Mouse (Mus musculus): ENCODE data around the gene Mecr. TPM values are rescaled to one million over a fixed set of nuclear protein-coding genes. Genes with fewer than 3 reads are reported as not detected.
A peak's percentile ranks its signal among the peaks of the same experiment; 100 is the strongest.

Gene Mecr
- 38.6 TPM for polyA plus RNA-seq (2012; fragmentation: generic; extraction: Trizol)

- H3K79me2 ChIP-seq (ENCODE audit: control insufficient read depth, insufficient read depth) = peaks cover 12% of the 10 kb centered on the region
- no peaks in the 10 kb centered on the region for H3K36me3 ChIP-seq (ENCODE audit: control insufficient read depth, insufficient read depth)
- peak; percentile 87 for TF ChIP-seq POLR2AphosphoS2 (IDR thresholded peaks at IDR 0.05; ENCODE audit: insufficient read length, low read depth)
- TF ChIP-seq MYOG (IDR thresholded peaks at IDR 0.05; ENCODE audit: control insufficient read depth in 1 of 3, insufficient read depth in 1 of 3, insufficient read length in 2 of 3, low read depth in 2 of 3) = peak in 1 of 3 experiments; percentile 17
- no peak for TF ChIP-seq MAX (IDR thresholded peaks at IDR 0.05; ENCODE audit: low read depth)
- TF ChIP-seq USF1 (IDR thresholded peaks at IDR 0.05; ENCODE audit: low read depth) = peak; percentile 40
- TF ChIP-seq REST (IDR thresholded peaks at IDR 0.05; ENCODE audit: insufficient read depth, insufficient read length) = no peak
- TF ChIP-seq TCF3 (IDR thresholded peaks at IDR 0.05; ENCODE audit: insufficient read length, low read depth) = no peak
- TF ChIP-seq MYOD1 (IDR thresholded peaks at IDR 0.05; ENCODE audit: control insufficient read depth in 1 of 3, insufficient read length in 2 of 3, low read depth in 2 of 3) = no peak
- TF ChIP-seq SRF (IDR thresholded peaks at IDR 0.05; ENCODE audit: control insufficient read depth, insufficient read length, low read depth) = peak; percentile 75
- peak; percentile 85 for TF ChIP-seq POLR2A (IDR thresholded peaks at IDR 0.05; ENCODE audit: insufficient read length, low read depth)
- no peak for TF ChIP-seq E2F4 (IDR thresholded peaks at IDR 0.05; ENCODE audit: insufficient read depth)
- no peak for TF ChIP-seq TCF12 (IDR thresholded peaks at IDR 0.05; ENCODE audit: insufficient read depth, poor library complexity, severe bottlenecking)
- TF ChIP-seq CEBPB (IDR thresholded peaks at IDR 0.05; ENCODE audit: insufficient read depth, poor library complexity, severe bottlenecking) = no peak
- H3ac ChIP-seq (ENCODE audit: control insufficient read depth, insufficient read length) = peak within 1 kb of the TSS; percentile 55
- H3K4me2 ChIP-seq (ENCODE audit: low read depth) = peak within 1 kb of the TSS; percentile 80
- peaks cover 7% of the 10 kb centered on the region for H3K27me3 ChIP-seq (ENCODE audit: control insufficient read depth, insufficient read depth, insufficient read length)
- peak within 1 kb of the TSS; percentile 69 for H3K4me3 ChIP-seq
Measured at GRCm38 (mm10) chr4:131843290-131843743, at the start of gene Mecr. Gene Mecr (plus strand): TSS chr4:131843470.

GRCm38 (mm10) chr4:131796312-131797080 lies 46.8 kb upstream of the Mecr start:
- no peak overlapping the region for H3ac ChIP-seq (ENCODE audit: control insufficient read depth, insufficient read length)
- H3K79me2 ChIP-seq (ENCODE audit: control insufficient read depth, insufficient read depth) = no peaks in the 10 kb centered on the region
- H3K27me3 ChIP-seq (ENCODE audit: control insufficient read depth, insufficient read depth, insufficient read length) = peaks cover 46% of the 10 kb centered on the region
- H3K4me3 ChIP-seq = no peak overlapping the region
- no peak for TF ChIP-seq REST (IDR thresholded peaks at IDR 0.05; ENCODE audit: insufficient read depth, insufficient read length)
- no peak for TF ChIP-seq TCF12 (IDR thresholded peaks at IDR 0.05; ENCODE audit: insufficient read depth, poor library complexity, severe bottlenecking)
- TF ChIP-seq E2F4 (IDR thresholded peaks at IDR 0.05; ENCODE audit: insufficient read depth) = no peak
- no peak for TF ChIP-seq MAX (IDR thresholded peaks at IDR 0.05; ENCODE audit: low read depth)
- no peak for TF ChIP-seq MYOD1 (IDR thresholded peaks at IDR 0.05; ENCODE audit: control insufficient read depth in 1 of 3, insufficient read length in 2 of 3, low read depth in 2 of 3)
- no peak for TF ChIP-seq TCF3 (IDR thresholded peaks at IDR 0.05; ENCODE audit: insufficient read length, low read depth)
- no peak for TF ChIP-seq POLR2AphosphoS2 (IDR thresholded peaks at IDR 0.05; ENCODE audit: insufficient read length, low read depth)
- no peak for TF ChIP-seq CEBPB (IDR thresholded peaks at IDR 0.05; ENCODE audit: insufficient read depth, poor library complexity, severe bottlenecking)
- TF ChIP-seq USF1 (IDR thresholded peaks at IDR 0.05; ENCODE audit: low read depth) = no peak
- no peak overlapping the region for H3K4me2 ChIP-seq (ENCODE audit: low read depth)
- no peaks in the 10 kb centered on the region for H3K36me3 ChIP-seq (ENCODE audit: control insufficient read depth, insufficient read depth)

GRCm38 (mm10) chr4:131797483-131797882 lies 45.8 kb upstream of the Mecr start:
- no peaks in the 10 kb centered on the region for H3K79me2 ChIP-seq (ENCODE audit: control insufficient read depth, insufficient read depth)
- H3K4me2 ChIP-seq (ENCODE audit: low read depth) = no peak overlapping the region
- peaks cover 46% of the 10 kb centered on the region for H3K27me3 ChIP-seq (ENCODE audit: control insufficient read depth, insufficient read depth, insufficient read length)
- TF ChIP-seq E2F4 (IDR thresholded peaks at IDR 0.05; ENCODE audit: insufficient read depth) (no peak), POLR2A (IDR thresholded peaks at IDR 0.05; ENCODE audit: insufficient read length, low read depth) (no peak), MYOD1 (IDR thresholded peaks at IDR 0.05; ENCODE audit: control insufficient read depth in 1 of 3, insufficient read length in 2 of 3, low read depth in 2 of 3) (no peak), POLR2AphosphoS2 (IDR thresholded peaks at IDR 0.05; ENCODE audit: insufficient read length, low read depth) (no peak), USF1 (IDR thresholded peaks at IDR 0.05; ENCODE audit: low read depth) (no peak), CEBPB (IDR thresholded peaks at IDR 0.05; ENCODE audit: insufficient read depth, poor library complexity, severe bottlenecking) (no peak), MYOG (IDR thresholded peaks at IDR 0.05; ENCODE audit: control insufficient read depth in 1 of 3, insufficient read depth in 1 of 3, insufficient read length in 2 of 3, low read depth in 2 of 3) (no peak), TCF3 (IDR thresholded peaks at IDR 0.05; ENCODE audit: insufficient read length, low read depth) (no peak), TCF12 (IDR thresholded peaks at IDR 0.05; ENCODE audit: insufficient read depth, poor library complexity, severe bottlenecking) (no peak)
- no peak overlapping the region for H3ac ChIP-seq (ENCODE audit: control insufficient read depth, insufficient read length)
- H3K36me3 ChIP-seq (ENCODE audit: control insufficient read depth, insufficient read depth) = no peaks in the 10 kb centered on the region
- H3K4me3 ChIP-seq = no peak overlapping the region

GRCm38 (mm10) chr4:131797920-131798319 lies 45.4 kb upstream of the Mecr start:
- no peaks in the 10 kb centered on the region for H3K36me3 ChIP-seq (ENCODE audit: control insufficient read depth, insufficient read depth)
- no peak for TF ChIP-seq TCF3 (IDR thresholded peaks at IDR 0.05; ENCODE audit: insufficient read length, low read depth)
- no peak for TF ChIP-seq MYOG (IDR thresholded peaks at IDR 0.05; ENCODE audit: control insufficient read depth in 1 of 3, insufficient read depth in 1 of 3, insufficient read length in 2 of 3, low read depth in 2 of 3)
- TF ChIP-seq POLR2AphosphoS2 (IDR thresholded peaks at IDR 0.05; ENCODE audit: insufficient read length, low read depth) = no peak
- no peak for TF ChIP-seq USF1 (IDR thresholded peaks at IDR 0.05; ENCODE audit: low read depth)
- no peak for TF ChIP-seq MAX (IDR thresholded peaks at IDR 0.05; ENCODE audit: low read depth)
- no peak for TF ChIP-seq TCF12 (IDR thresholded peaks at IDR 0.05; ENCODE audit: insufficient read depth, poor library complexity, severe bottlenecking)
- no peak for TF ChIP-seq CEBPB (IDR thresholded peaks at IDR 0.05; ENCODE audit: insufficient read depth, poor library complexity, severe bottlenecking)
- TF ChIP-seq POLR2A (IDR thresholded peaks at IDR 0.05; ENCODE audit: insufficient read length, low read depth) = no peak
- no peak for TF ChIP-seq SRF (IDR thresholded peaks at IDR 0.05; ENCODE audit: control insufficient read depth, insufficient read length, low read depth)
- TF ChIP-seq E2F4 (IDR thresholded peaks at IDR 0.05; ENCODE audit: insufficient read depth) = no peak
- no peak for TF ChIP-seq REST (IDR thresholded peaks at IDR 0.05; ENCODE audit: insufficient read depth, insufficient read length)
- no peak overlapping the region for H3ac ChIP-seq (ENCODE audit: control insufficient read depth, insufficient read length)
- H3K27me3 ChIP-seq (ENCODE audit: control insufficient read depth, insufficient read depth, insufficient read length) = peaks cover 46% of the 10 kb centered on the region
- no peaks in the 10 kb centered on the region for H3K79me2 ChIP-seq (ENCODE audit: control insufficient read depth, insufficient read depth)
- no peak overlapping the region for H3K4me3 ChIP-seq
- no peak overlapping the region for H3K4me2 ChIP-seq (ENCODE audit: low read depth)
